Mouse (Mus musculus): ENCODE measurements around the gene Zfp790. TPM values are rescaled to one million over a fixed set of nuclear protein-coding genes. Genes with fewer than 3 reads are reported as not detected.

Gene Zfp790
- polyA plus RNA-seq, 1 experiment from 2014 or later, result 16.0 TPM

- peaks cover 6% of the 10 kb centered on the region; the same call in 1 of the 2 replicates for H3K9me3 ChIP-seq (ENCODE audit: control insufficient read depth, low read length)
- WGBS, result 82% methylated on average over 12 of the region's 12 CpGs
- H3K9ac ChIP-seq (ENCODE audit: low read length), result no peak overlapping the region
- H3K4me1 ChIP-seq (replicated peaks; ENCODE audit: control insufficient read depth, insufficient read depth, low read length), result no peaks in the 10 kb centered on the region
- no peaks in the 10 kb centered on the region for H3K27me3 ChIP-seq (ENCODE audit: control insufficient read depth, insufficient read depth, low read depth, low read length)
- no peak overlapping the region for H3K4me2 ChIP-seq (ENCODE audit: low read depth, low read length)
- no peak overlapping the region for H3K27ac ChIP-seq (ENCODE audit: low read length)
- H3K4me3 ChIP-seq (ENCODE audit: low read length), result no peak overlapping the region
- no peak for ATAC-seq (ENCODE audit: low read depth)
- peaks cover 47% of the 10 kb centered on the region for H3K36me3 ChIP-seq (ENCODE audit: control insufficient read depth, insufficient read depth, low read length)
Measured at GRCm38 (mm10) chr7:29828001-29828400, 12.1 kb downstream of the Zfp790 start.

DNA sequence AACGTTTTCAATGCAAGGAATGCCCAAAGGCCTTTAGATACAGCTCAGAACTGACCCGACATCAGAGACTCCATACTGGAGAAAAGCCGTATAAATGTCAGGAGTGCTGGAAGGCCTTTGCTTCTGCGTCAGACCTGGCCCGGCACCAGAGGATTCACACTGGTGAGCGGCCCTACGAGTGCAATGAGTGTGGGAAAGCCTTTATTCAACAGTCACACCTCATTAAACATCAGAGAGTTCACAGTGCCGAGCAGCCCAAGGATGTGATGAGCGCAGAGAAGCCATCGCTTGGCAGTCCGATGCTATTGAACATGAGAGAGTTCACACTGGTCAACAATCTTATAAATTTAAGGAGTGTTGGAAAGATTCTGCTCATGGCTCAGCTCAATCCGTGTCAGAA, 13.9 kb downstream of the Zfp790 start:
- Histone ChIP-seq H3K27ac (ENCODE audit: low read length) (no peak overlapping the region), H3K9ac (ENCODE audit: low read length) (no peak overlapping the region), H3K4me3 (ENCODE audit: low read length) (no peak overlapping the region), H3K27me3 (ENCODE audit: control insufficient read depth, insufficient read depth, low read depth, low read length) (no peaks in the 10 kb centered on the region), H3K4me2 (ENCODE audit: low read depth, low read length) (no peak overlapping the region), H3K4me1 (replicated peaks; ENCODE audit: control insufficient read depth, insufficient read depth, low read length) (no peaks in the 10 kb centered on the region), H3K9me3 (ENCODE audit: control insufficient read depth, low read length) (peaks cover 6% of the 10 kb centered on the region; the same call in 1 of the 2 replicates), H3K36me3 (ENCODE audit: control insufficient read depth, insufficient read depth, low read length) (peaks cover 47% of the 10 kb centered on the region)
- ATAC-seq (ENCODE audit: low read depth), result no peak
- WGBS, result 68% methylated on average over 12 of the region's 12 CpGs

DNA sequence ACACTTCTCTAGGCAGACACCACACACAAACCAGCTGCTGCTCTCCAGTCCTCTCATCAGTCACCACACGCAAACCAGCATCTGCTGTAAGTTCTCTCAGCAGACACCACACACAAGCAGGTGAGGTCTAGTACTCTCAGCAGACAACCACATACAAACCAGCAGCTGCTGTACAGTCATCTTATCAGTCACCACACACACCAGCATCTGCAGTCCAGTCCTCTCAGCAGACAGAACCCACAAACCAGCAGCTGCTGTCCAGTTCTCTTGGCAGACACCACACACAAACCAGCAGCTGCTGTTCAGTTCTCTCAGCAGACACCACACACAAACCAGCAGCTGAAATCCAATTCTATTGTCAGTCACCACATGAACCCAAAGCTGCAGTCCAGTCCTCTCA, 20.9 kb downstream of the Zfp790 start:
- WGBS, result 75% methylated on average over 1 of the region's 1 CpGs
- no peaks in the 10 kb centered on the region for H3K9me3 ChIP-seq (ENCODE audit: control insufficient read depth, low read length)
- ATAC-seq (ENCODE audit: low read depth), result no peak
- H3K27ac ChIP-seq (ENCODE audit: low read length), result no peak overlapping the region
- no peak overlapping the region for H3K9ac ChIP-seq (ENCODE audit: low read length)
- H3K4me1 ChIP-seq (replicated peaks; ENCODE audit: control insufficient read depth, insufficient read depth, low read length), result no peaks in the 10 kb centered on the region
- peaks cover 2% of the 10 kb centered on the region; the same call in 1 of the 2 replicates for H3K36me3 ChIP-seq (ENCODE audit: control insufficient read depth, insufficient read depth, low read length)
- no peak overlapping the region for H3K4me2 ChIP-seq (ENCODE audit: low read depth, low read length)
- no peaks in the 10 kb centered on the region for H3K27me3 ChIP-seq (ENCODE audit: control insufficient read depth, insufficient read depth, low read depth, low read length)
- no peak overlapping the region for H3K4me3 ChIP-seq (ENCODE audit: low read length)

GRCm38 (mm10) chr7:29839256-29839655, 23.3 kb downstream of the Zfp790 start:
- Histone ChIP-seq H3K36me3 (ENCODE audit: control insufficient read depth, insufficient read depth, low read length) (peaks cover under 1% of the 10 kb centered on the region), H3K4me3 (ENCODE audit: low read length) (no peak overlapping the region), H3K4me1 (replicated peaks; ENCODE audit: control insufficient read depth, insufficient read depth, low read length) (no peaks in the 10 kb centered on the region), H3K27me3 (ENCODE audit: control insufficient read depth, insufficient read depth, low read depth, low read length) (no peaks in the 10 kb centered on the region), H3K9me3 (ENCODE audit: control insufficient read depth, low read length) (no peaks in the 10 kb centered on the region), H3K4me2 (ENCODE audit: low read depth, low read length) (no peak overlapping the region), H3K9ac (ENCODE audit: low read length) (no peak overlapping the region), H3K27ac (ENCODE audit: low read length) (no peak overlapping the region)
- ATAC-seq (ENCODE audit: low read depth), result no peak
- WGBS, result 67% methylated on average over 3 of the region's 3 CpGs

DNA sequence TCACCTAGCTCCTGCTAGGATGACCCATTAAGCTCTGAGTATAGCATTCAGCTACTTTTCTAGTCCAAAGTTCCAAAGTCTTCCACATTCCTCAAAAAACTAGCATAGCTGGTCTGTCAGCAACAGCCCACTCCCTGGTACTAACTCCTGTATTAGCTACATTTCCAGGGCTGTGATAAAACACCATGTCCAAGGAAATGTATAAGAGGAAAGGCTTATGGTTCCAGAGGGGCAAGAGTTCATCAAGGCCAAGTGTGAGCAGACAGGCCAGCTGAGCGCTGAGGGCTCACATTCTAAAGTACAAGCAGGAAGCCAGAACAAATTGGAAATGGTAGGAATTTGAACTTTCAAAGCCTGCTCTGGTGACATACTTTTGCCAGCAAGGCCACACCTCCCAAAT, 26.2 kb downstream of the Zfp790 start:
- ATAC-seq (ENCODE audit: low read depth), result no peak
- Histone ChIP-seq H3K27me3 (ENCODE audit: control insufficient read depth, insufficient read depth, low read depth, low read length) (no peaks in the 10 kb centered on the region), H3K9ac (ENCODE audit: low read length) (no peak overlapping the region), H3K27ac (ENCODE audit: low read length) (no peak overlapping the region), H3K36me3 (ENCODE audit: control insufficient read depth, insufficient read depth, low read length) (peaks cover 13% of the 10 kb centered on the region), H3K9me3 (ENCODE audit: control insufficient read depth, low read length) (no peaks in the 10 kb centered on the region), H3K4me3 (ENCODE audit: low read length) (no peak overlapping the region), H3K4me1 (replicated peaks; ENCODE audit: control insufficient read depth, insufficient read depth, low read length) (no peaks in the 10 kb centered on the region), H3K4me2 (ENCODE audit: low read depth, low read length) (no peak overlapping the region)
- WGBS, result 88% methylated on average over 1 of the region's 1 CpGs

DNA sequence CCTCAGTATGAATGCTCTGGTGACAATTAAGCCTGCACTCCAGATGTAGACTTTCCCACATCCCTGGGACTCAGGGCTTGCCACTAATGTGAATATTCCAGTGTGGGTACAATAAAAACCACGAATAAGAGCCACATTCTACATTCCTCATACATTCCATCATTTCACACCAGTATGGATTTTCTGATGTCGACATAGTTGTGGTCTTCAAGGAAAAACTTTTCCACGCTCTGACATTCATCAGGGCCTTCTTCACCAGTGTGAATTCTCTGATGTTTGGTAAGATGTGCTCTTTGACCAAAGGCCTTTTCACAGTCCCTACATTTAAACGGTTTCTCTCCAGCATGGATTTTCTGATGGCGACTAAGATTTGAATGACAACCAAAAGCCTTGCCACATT, 28.7 kb downstream of the Zfp790 start:
- 89% methylated on average over 5 of the region's 5 CpGs for WGBS
- Histone ChIP-seq H3K4me1 (replicated peaks; ENCODE audit: control insufficient read depth, insufficient read depth, low read length) (no peaks in the 10 kb centered on the region), H3K4me3 (ENCODE audit: low read length) (no peak overlapping the region), H3K4me2 (ENCODE audit: low read depth, low read length) (no peak overlapping the region), H3K36me3 (ENCODE audit: control insufficient read depth, insufficient read depth, low read length) (peaks cover 13% of the 10 kb centered on the region), H3K9ac (ENCODE audit: low read length) (no peak overlapping the region), H3K27me3 (ENCODE audit: control insufficient read depth, insufficient read depth, low read depth, low read length) (no peaks in the 10 kb centered on the region), H3K9me3 (ENCODE audit: control insufficient read depth, low read length) (no peaks in the 10 kb centered on the region), H3K27ac (ENCODE audit: low read length) (no peak overlapping the region)
- ATAC-seq (ENCODE audit: low read depth), result no peak

DNA sequence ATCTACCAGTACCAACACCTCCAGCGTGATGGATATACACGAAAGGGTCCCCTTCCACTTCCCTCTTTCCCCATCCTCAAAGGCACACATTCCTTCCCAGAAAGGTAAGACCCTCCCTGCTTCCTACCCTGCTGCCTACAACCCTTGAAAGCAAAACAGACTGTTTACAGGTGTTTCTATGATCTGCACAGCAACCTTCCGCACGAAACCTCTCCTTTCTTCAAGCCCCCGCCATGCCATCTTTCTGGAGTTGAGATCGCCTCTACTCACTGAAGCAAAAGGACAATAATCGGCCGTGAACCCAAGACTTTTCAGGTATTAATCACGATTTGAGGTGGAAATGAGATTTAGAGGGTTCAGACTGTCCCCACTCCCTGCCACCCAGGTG, 36.9 kb downstream of the Zfp790 start:
- no peaks in the 10 kb centered on the region; the same call in 1 of the 2 replicates for H3K4me1 ChIP-seq (replicated peaks; ENCODE audit: control insufficient read depth, insufficient read depth, low read length)
- H3K4me2 ChIP-seq (ENCODE audit: low read depth, low read length), result peak overlapping the region; percentile 57
- peak overlapping the region; percentile 74 for H3K4me3 ChIP-seq (ENCODE audit: low read length)
- H3K9me3 ChIP-seq (ENCODE audit: control insufficient read depth, low read length), result no peaks in the 10 kb centered on the region
- peak overlapping the region; percentile 72; the same call in 1 of the 2 replicates for H3K9ac ChIP-seq (ENCODE audit: low read length)
- no peaks in the 10 kb centered on the region for H3K27me3 ChIP-seq (ENCODE audit: control insufficient read depth, insufficient read depth, low read depth, low read length)
- ATAC-seq (ENCODE audit: low read depth), result no peak
- H3K36me3 ChIP-seq (ENCODE audit: control insufficient read depth, insufficient read depth, low read length), result peaks cover 2% of the 10 kb centered on the region; the same call in 1 of the 2 replicates
- H3K27ac ChIP-seq (ENCODE audit: low read length), result no peak overlapping the region
- 45% methylated on average over 9 of the region's 9 CpGs for WGBS

DNA sequence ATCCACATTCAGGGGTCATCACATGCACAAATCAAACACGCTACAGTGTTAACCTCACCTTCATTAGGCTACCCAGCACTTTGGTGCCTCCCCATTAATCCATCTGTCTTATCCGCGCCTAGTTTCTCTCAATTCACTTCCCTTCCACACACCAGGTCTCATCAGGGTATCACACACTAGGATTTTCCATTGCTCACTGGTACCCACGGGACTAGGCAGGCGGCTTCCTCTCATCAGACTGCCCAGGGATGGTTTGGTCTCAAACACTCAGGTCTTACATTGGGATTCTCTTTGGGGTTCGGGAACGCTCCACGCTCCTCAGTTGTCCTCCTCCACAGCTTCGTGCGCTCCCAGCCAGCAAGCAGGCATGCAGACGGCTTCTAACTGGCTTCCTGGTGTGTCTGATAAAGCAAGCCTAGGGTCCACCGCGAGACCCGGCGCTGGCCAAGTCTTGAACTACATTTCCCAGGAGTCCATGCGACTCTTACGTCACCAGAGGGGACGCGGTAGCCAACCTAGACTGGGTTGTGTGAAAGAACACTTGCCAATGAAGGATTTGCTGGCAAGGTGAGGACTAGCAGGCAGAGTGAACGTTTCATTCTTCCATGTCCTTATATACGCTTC, 37.4 kb downstream of the Zfp790 start, which contains the start of gene Zfp940:
Gene Zfp940, minus strand, starts transcription at position 451 of the 624 bp plus-strand sequence.
- H3K4me1 ChIP-seq (replicated peaks; ENCODE audit: control insufficient read depth, insufficient read depth, low read length), result no peaks in the 10 kb centered on the region; the same call in 1 of the 2 replicates
- peak within 1 kb of the TSS; percentile 57 for H3K4me2 ChIP-seq (ENCODE audit: low read depth, low read length)
- no peaks in the 10 kb centered on the region for H3K27me3 ChIP-seq (ENCODE audit: control insufficient read depth, insufficient read depth, low read depth, low read length)
- H3K9me3 ChIP-seq (ENCODE audit: control insufficient read depth, low read length), result 0 out of 2 replicates have a peak, but pooled peaks cover under 1% of the 10 kb centered on the region
- peak within 1 kb of the TSS; percentile 74 for H3K4me3 ChIP-seq (ENCODE audit: low read length)
- peaks cover 2% of the 10 kb centered on the region; the same call in 1 of the 2 replicates for H3K36me3 ChIP-seq (ENCODE audit: control insufficient read depth, insufficient read depth, low read length)
- peak; percentile 98 for ATAC-seq (ENCODE audit: low read depth)
- 1% methylated on average over 21 of the region's 21 CpGs for WGBS
- peak within 1 kb of the TSS; percentile 72 for H3K9ac ChIP-seq (ENCODE audit: low read length)
- no peak within 1 kb of the TSS for H3K27ac ChIP-seq (ENCODE audit: low read length)

- 3% methylated on average over 32 of the region's 32 CpGs for WGBS
- Histone ChIP-seq H3K9me3 (ENCODE audit: control insufficient read depth, low read length) (peaks cover 4% of the 10 kb centered on the region; the same call in 1 of the 2 replicates), H3K9ac (ENCODE audit: low read length) (peak within 1 kb of the TSS; percentile 75), H3K4me1 (replicated peaks; ENCODE audit: control insufficient read depth, insufficient read depth, low read length) (peaks cover 5% of the 10 kb centered on the region), H3K27me3 (ENCODE audit: control insufficient read depth, insufficient read depth, low read depth, low read length) (no peaks in the 10 kb centered on the region), H3K4me2 (ENCODE audit: low read depth, low read length) (peak within 1 kb of the TSS; percentile 91), H3K4me3 (ENCODE audit: low read length) (peak within 1 kb of the TSS; percentile 76), H3K27ac (ENCODE audit: low read length) (no peak within 1 kb of the TSS), H3K36me3 (ENCODE audit: control insufficient read depth, insufficient read depth, low read length) (peaks cover 4% of the 10 kb centered on the region; the same call in 1 of the 2 replicates)
- ATAC-seq (ENCODE audit: low read depth), result peak; percentile 98
Measured at GRCm38 (mm10) chr7:29859532-29860517, 43.9 kb downstream of the Zfp790 start, which contains the start of gene Zfp420. Gene Zfp420, plus strand, starts transcription at chr7:29859979.

Data from lung, embryonic 16.5 days (tissue).